ENCODE assay signal across 15 mouse cellular contexts in the genomic region with DNA sequence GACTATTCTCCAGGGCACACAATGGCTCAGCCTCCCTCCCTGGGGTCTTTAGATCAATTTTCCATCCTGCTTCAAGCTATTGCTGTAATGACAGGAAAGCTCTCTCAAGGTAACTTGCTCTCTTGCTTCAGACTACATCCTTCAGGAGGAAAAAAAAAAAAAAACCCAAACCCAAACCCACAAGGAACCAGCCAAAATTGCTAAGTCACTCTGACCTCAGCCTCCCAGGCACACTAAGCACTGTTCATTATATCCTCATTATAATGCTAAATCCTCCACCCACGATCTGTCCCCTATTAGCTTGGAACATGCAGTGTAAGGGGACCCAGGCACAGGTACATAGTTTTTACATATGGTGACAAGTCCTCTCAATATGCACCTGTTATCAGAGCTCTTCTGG.
"Had no signal": no experiment of that assay in that cellular context is flagged by ENCODE, and none has a peak within 500 bp of the region (broad histone marks: within the 10 kb centered on the region; RNA-seq: fewer than 3 reads in every experiment).

No protein-coding gene starts in this region.

- ATAC-seq: liver, embryonic 12.5 days; midbrain, embryonic 13.5 days; midbrain, embryonic 16.5 days had no signal

- DNase-seq: kidney, adult 18-20 months; kidney, adult 9 months; kidney, postnatal 14 days; kidney, postnatal 4 days; liver; lung, adult 18-20 months; lung, postnatal 14 days; lung, postnatal 4 days; right cerebral cortex, adult 18-20 months; right cerebral cortex, postnatal 25 days; spleen, adult 18-20 months; thymus, postnatal 25 days had no signal
